Mouse (Mus musculus): ENCODE results near the gene Vmn1r38.
"Not testable (repeated sequence)": the region's sequence is repeated elsewhere in the genome, so short reads cannot be mapped to it uniquely, and the experiment has no call there.

Vmn1r38 gene

DNA sequence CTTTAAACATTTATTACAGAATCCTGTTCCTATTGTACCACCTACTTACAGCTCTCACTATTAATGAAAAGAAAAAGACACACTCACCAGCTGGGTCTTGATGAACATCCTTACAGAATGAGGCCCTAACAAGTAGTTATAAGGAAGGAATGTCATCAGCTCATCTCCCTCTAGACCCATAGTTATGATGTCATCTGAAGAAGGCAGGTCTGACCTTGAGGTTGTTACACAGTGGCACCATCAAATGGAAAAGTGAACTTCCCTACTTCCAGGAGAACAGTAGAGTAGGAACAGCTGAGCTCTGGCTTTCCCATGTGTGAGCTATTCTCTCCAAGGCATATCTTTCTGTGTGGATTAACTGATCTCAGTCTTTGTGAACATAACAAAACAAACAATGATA lies at the start of gene Vmn1r38:
Vmn1r38 (minus strand) TSS at position 101 of the 400 bp plus-strand sequence.
- not testable (repeated sequence) for DNase-seq (ENCODE audit: low spot score)

DNA sequence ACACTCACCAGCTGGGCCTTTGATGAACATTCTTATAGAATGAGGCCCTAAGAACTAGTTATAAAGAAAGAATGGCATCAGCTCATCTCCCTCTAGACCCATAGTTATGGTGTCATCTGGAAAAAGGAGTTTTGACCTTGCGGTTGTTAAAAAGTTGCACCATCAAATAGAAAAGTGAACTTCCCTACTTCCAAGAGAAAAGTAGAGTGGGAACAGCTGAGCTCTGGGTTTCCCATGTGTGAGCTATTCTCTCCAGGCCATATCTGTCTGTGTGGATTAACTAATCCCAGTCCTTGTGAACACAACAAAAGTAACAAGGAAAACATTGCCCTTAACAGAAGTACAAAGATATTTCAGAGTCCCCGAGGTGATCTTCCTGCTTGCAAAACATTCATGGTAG lies 28.1 kb upstream of the Vmn1r38 start, which contains the start of gene Vmn1r39:
Vmn1r39 (minus strand) TSS at position 101 of the 400 bp plus-strand sequence.
- DNase-seq (ENCODE audit: low spot score): no peak

DNA sequence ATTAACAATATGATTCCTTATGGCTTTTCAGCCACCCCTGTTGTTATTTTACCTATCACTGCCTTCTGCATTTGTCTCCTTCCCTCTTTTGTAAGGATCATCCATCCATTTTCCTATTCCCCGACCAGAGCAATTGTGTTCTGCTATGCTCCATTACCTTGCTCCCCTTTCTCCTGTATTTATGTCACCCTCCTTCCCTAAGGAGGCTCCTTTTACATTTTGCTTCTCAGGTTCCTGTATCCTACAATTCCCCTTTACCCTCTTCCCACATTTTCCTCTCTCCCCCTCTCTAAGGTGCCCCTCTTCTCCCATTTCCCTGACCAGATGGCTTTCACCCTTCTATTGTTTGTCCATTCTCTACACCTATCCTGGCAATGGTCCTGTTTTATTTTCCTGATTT lies 23.9 kb upstream of the Vmn1r38 start:
- DNase-seq (ENCODE audit: low spot score): no peak

DNA sequence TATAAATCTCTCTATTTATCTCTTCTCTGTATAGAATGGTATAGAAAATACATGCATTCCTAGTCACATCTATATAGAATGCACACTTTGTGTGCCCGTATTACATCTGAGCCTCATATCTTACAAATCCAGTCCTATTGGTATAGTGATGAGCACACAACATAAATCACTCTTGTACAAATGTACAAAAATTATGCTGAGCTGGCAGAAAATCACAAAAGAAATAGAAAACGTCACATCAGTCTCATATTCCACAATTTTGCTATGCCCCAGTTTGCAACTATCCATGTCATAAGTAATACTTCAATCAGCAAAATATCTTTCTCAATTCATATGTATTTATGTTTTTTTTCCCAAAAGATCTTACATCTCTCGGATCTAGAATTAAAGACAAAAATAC lies 23.3 kb upstream of the Vmn1r38 start:
- DNase-seq (ENCODE audit: low spot score): no peak

DNA sequence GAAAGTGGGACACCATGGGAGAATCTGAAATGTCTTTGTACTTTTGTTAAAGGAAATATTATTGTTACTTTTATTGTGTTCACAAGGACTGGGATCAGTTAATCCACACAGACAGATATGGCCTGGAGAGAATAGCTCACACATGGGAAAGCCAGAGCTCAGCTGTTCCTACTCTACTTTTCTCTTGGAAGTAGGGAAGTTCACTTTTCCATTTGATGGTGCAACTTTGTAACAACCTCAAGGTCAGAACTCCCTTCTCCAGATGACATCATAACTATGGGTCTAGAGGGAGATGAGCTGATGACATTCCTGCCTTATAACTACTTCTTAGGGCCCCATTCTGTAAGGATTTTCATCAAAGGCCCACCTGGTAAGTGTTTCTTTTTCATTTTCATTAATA lies 53.3 kb downstream of the Vmn1r38 start, which contains the start of gene Vmn1r37:
Vmn1r37 (plus strand) TSS at position 301 of the 400 bp plus-strand sequence.
- DNase-seq (ENCODE audit: low spot score): not testable (repeated sequence)

Data from layer of hippocampus, adult 9-10 months (tissue).